Mouse (Mus musculus) heart, adult 11 months (tissue): ENCODE results near the gene Mef2a.
A peak's percentile ranks its signal among the peaks of the same experiment; 100 is the strongest.

Experiments used
- DNase-seq: peaks from one replicate; pipeline ENCODE4 v3.0.0; 2022

Mef2a gene

GRCm38 (mm10) chr7:67206496-67206895, 166.2 kb downstream of the Mef2a start:
- DNase-seq = peak; percentile 82

- peak; percentile 65 for DNase-seq
These were observed 166.8 kb downstream of the Mef2a start for GRCm38 (mm10) chr7:67205734-67206425.

- peak; percentile 74 for DNase-seq
These were observed 169.0 kb downstream of the Mef2a start for GRCm38 (mm10) chr7:67203625-67204024.

- DNase-seq = peak; percentile 92
These were observed 173.2 kb downstream of the Mef2a start for GRCm38 (mm10) chr7:67199412-67199811.

GRCm38 (mm10) chr7:67183786-67184185, 188.9 kb downstream of the Mef2a start:
- DNase-seq = peak; percentile 62
